Mouse (Mus musculus) cerebellum, adult 2 months (tissue): ENCODE measurements at regions not wholly inside any gene's neighbourhood (a gene's known extent, or its start where the extent isn't known, plus 50 kb on each side); places are given as distances from the start of the nearest gene placed in this dataset.
"Not testable (repeated sequence)": the region's sequence is repeated elsewhere in the genome, so short reads cannot be mapped to it uniquely, and the experiment has no call there.

Source experiments
- CTCF ChIP-seq: fragments of 200-500 bp; IDR thresholded peaks from 2 replicates; pipeline ENCODE4 v1.5.1; 2011; ENCODE audit warnings: low read depth, mild to moderate bottlenecking, control low read depth, low read length, moderate library complexity, borderline replicate concordance; ENCODE audit not compliant: insufficient read depth
- POLR2A ChIP-seq: fragments of 200-500 bp; IDR thresholded peaks from 2 replicates; pipeline ENCODE4 v1.6.1; 2011; ENCODE audit warnings: low read length, control low read depth, borderline replicate concordance; ENCODE audit not compliant: insufficient read depth

- not testable (repeated sequence) for TF ChIP-seq CTCF, POLR2A
These were observed 104.1 kb downstream of the H2al2a start for GRCm38 (mm10) chr2:17892661-17893060.
